Mouse (Mus musculus): ENCODE measurements around the gene Dennd6a. TPM values are rescaled to one million over a fixed set of nuclear protein-coding genes. Genes with fewer than 3 reads are reported as not detected.

Gene Dennd6a
- total RNA-seq, 2 experiments from 2014 or later = 8.0 to 8.2 TPM

Small RNAs within 50 kb of the gene (microRNA-seq; reads per million reads assigned to microRNA genes)
- gene Mir7672 (ENCODE audit: borderline replicate concordance in 2 of 2) = 0 reads per million in 2 experiments

Other genes with a start within 250 kb of the Dennd6a start
- gene Slmap, start 38.9 kb upstream of the Dennd6a start, total RNA-seq (2021) = 10 to 100 TPM; 72.0 to 92.7 TPM
- 10 to 100 TPM; 35.0 to 39.6 TPM for gene Arf4, start 64.2 kb downstream of the Dennd6a start, total RNA-seq (2021)
- gene Pde12, start 96.0 kb downstream of the Dennd6a start, total RNA-seq (2021) = 1 to 10 TPM; 2.9 to 3.1 TPM
- not detected for gene Dnah12, start 119.4 kb downstream of the Dennd6a start, total RNA-seq (2021)